Mouse (Mus musculus): ENCODE measurements around the gene Notch2. TPM values are rescaled to one million over a fixed set of nuclear protein-coding genes. Genes with fewer than 3 reads are reported as not detected.

The Notch2 gene
- polyA plus RNA-seq, 1 experiment: 5.2 TPM

GRCm38 (mm10) chr3:98074622-98075231, 61.4 kb downstream of the Notch2 start:
- Histone ChIP-seq H3K4me3 (ENCODE audit: control insufficient read depth, low read depth, low read length) (no peak overlapping the region), H3K4me1 (ENCODE audit: control insufficient read depth, insufficient read depth, low read length) (0 out of 2 replicates have a peak, but pooled peaks cover 2% of the 10 kb centered on the region), H3K27ac (ENCODE audit: control insufficient read depth, insufficient read depth, low read depth, low read length) (no peak overlapping the region), H3K36me3 (ENCODE audit: control insufficient read depth, insufficient read depth, low read length) (no peaks in the 10 kb centered on the region), H3K27me3 (ENCODE audit: control insufficient read depth, insufficient read depth, low read length) (no peaks in the 10 kb centered on the region)
- TF ChIP-seq CTCF (IDR thresholded peaks at IDR 0.05; ENCODE audit: control insufficient read depth, insufficient read depth, insufficient replicate concordance, low read depth, low read length) (no peak), POLR2A (IDR thresholded peaks at IDR 0.05; ENCODE audit: control insufficient read depth, low read depth, low read length) (no peak)

- H3K36me3 ChIP-seq (ENCODE audit: control insufficient read depth, insufficient read depth, low read length): no peaks in the 10 kb centered on the region
- no peak overlapping the region for H3K27ac ChIP-seq (ENCODE audit: control insufficient read depth, insufficient read depth, low read depth, low read length)
- no peaks in the 10 kb centered on the region for H3K4me1 ChIP-seq (ENCODE audit: control insufficient read depth, insufficient read depth, low read length)
- no peak overlapping the region for H3K4me3 ChIP-seq (ENCODE audit: control insufficient read depth, low read depth, low read length)
- H3K27me3 ChIP-seq (ENCODE audit: control insufficient read depth, insufficient read depth, low read length): no peaks in the 10 kb centered on the region
- TF ChIP-seq CTCF (IDR thresholded peaks at IDR 0.05; ENCODE audit: control insufficient read depth, insufficient read depth, insufficient replicate concordance, low read depth, low read length) (no peak), POLR2A (IDR thresholded peaks at IDR 0.05; ENCODE audit: control insufficient read depth, low read depth, low read length) (no peak)
These were observed 64.5 kb downstream of the Notch2 start for GRCm38 (mm10) chr3:98077866-98078265.

GRCm38 (mm10) chr3:98078816-98079215, 65.5 kb downstream of the Notch2 start:
- Histone ChIP-seq H3K4me1 (ENCODE audit: control insufficient read depth, insufficient read depth, low read length) (no peaks in the 10 kb centered on the region), H3K27ac (ENCODE audit: control insufficient read depth, insufficient read depth, low read depth, low read length) (no peak overlapping the region), H3K27me3 (ENCODE audit: control insufficient read depth, insufficient read depth, low read length) (no peaks in the 10 kb centered on the region), H3K4me3 (ENCODE audit: control insufficient read depth, low read depth, low read length) (no peak overlapping the region), H3K36me3 (ENCODE audit: control insufficient read depth, insufficient read depth, low read length) (no peaks in the 10 kb centered on the region)
- no peak for TF ChIP-seq CTCF (IDR thresholded peaks at IDR 0.05; ENCODE audit: control insufficient read depth, insufficient read depth, insufficient replicate concordance, low read depth, low read length)
- no peak for TF ChIP-seq POLR2A (IDR thresholded peaks at IDR 0.05; ENCODE audit: control insufficient read depth, low read depth, low read length)

GRCm38 (mm10) chr3:98079601-98080215, 66.4 kb downstream of the Notch2 start:
- Histone ChIP-seq H3K4me1 (ENCODE audit: control insufficient read depth, insufficient read depth, low read length) (no peaks in the 10 kb centered on the region), H3K4me3 (ENCODE audit: control insufficient read depth, low read depth, low read length) (no peak overlapping the region), H3K36me3 (ENCODE audit: control insufficient read depth, insufficient read depth, low read length) (no peaks in the 10 kb centered on the region), H3K27me3 (ENCODE audit: control insufficient read depth, insufficient read depth, low read length) (no peaks in the 10 kb centered on the region), H3K27ac (ENCODE audit: control insufficient read depth, insufficient read depth, low read depth, low read length) (no peak overlapping the region)
- TF ChIP-seq POLR2A (IDR thresholded peaks at IDR 0.05; ENCODE audit: control insufficient read depth, low read depth, low read length) (no peak), CTCF (IDR thresholded peaks at IDR 0.05; ENCODE audit: control insufficient read depth, insufficient read depth, insufficient replicate concordance, low read depth, low read length) (no peak)

GRCm38 (mm10) chr3:98080630-98081029, 67.3 kb downstream of the Notch2 start:
- H3K36me3 ChIP-seq (ENCODE audit: control insufficient read depth, insufficient read depth, low read length): no peaks in the 10 kb centered on the region
- H3K27ac ChIP-seq (ENCODE audit: control insufficient read depth, insufficient read depth, low read depth, low read length): no peak overlapping the region
- H3K4me1 ChIP-seq (ENCODE audit: control insufficient read depth, insufficient read depth, low read length): no peaks in the 10 kb centered on the region
- H3K27me3 ChIP-seq (ENCODE audit: control insufficient read depth, insufficient read depth, low read length): no peaks in the 10 kb centered on the region
- H3K4me3 ChIP-seq (ENCODE audit: control insufficient read depth, low read depth, low read length): no peak overlapping the region
- no peak for TF ChIP-seq POLR2A (IDR thresholded peaks at IDR 0.05; ENCODE audit: control insufficient read depth, low read depth, low read length)
- no peak for TF ChIP-seq CTCF (IDR thresholded peaks at IDR 0.05; ENCODE audit: control insufficient read depth, insufficient read depth, insufficient replicate concordance, low read depth, low read length)

GRCm38 (mm10) chr3:98082188-98082587, 68.9 kb downstream of the Notch2 start:
- Histone ChIP-seq H3K27me3 (ENCODE audit: control insufficient read depth, insufficient read depth, low read length) (no peaks in the 10 kb centered on the region), H3K4me1 (ENCODE audit: control insufficient read depth, insufficient read depth, low read length) (no peaks in the 10 kb centered on the region), H3K36me3 (ENCODE audit: control insufficient read depth, insufficient read depth, low read length) (no peaks in the 10 kb centered on the region), H3K27ac (ENCODE audit: control insufficient read depth, insufficient read depth, low read depth, low read length) (no peak overlapping the region), H3K4me3 (ENCODE audit: control insufficient read depth, low read depth, low read length) (no peak overlapping the region)
- no peak for TF ChIP-seq POLR2A (IDR thresholded peaks at IDR 0.05; ENCODE audit: control insufficient read depth, low read depth, low read length)

GRCm38 (mm10) chr3:98082972-98083371, 69.6 kb downstream of the Notch2 start:
- Histone ChIP-seq H3K4me1 (ENCODE audit: control insufficient read depth, insufficient read depth, low read length) (no peaks in the 10 kb centered on the region), H3K27ac (ENCODE audit: control insufficient read depth, insufficient read depth, low read depth, low read length) (no peak overlapping the region)
- TF ChIP-seq CTCF (IDR thresholded peaks at IDR 0.05; ENCODE audit: control insufficient read depth, insufficient read depth, insufficient replicate concordance, low read depth, low read length) (no peak), POLR2A (IDR thresholded peaks at IDR 0.05; ENCODE audit: control insufficient read depth, low read depth, low read length) (no peak)

More at GRCm38 (mm10) chr3:98082972-98083371, 69.6 kb downstream of the Notch2 start:
- Histone ChIP-seq H3K4me3 (ENCODE audit: control insufficient read depth, low read depth, low read length) (no peak overlapping the region), H3K36me3 (ENCODE audit: control insufficient read depth, insufficient read depth, low read length) (no peaks in the 10 kb centered on the region), H3K27me3 (ENCODE audit: control insufficient read depth, insufficient read depth, low read length) (no peaks in the 10 kb centered on the region)

Data from testis, adult 2 months (tissue).